Mouse (Mus musculus) CH12.LX (cell line): ENCODE data around the gene Ripply2. TPM values are rescaled to one million over a fixed set of nuclear protein-coding genes. Genes with fewer than 3 reads are reported as not detected.

Experiments used
- DNase-seq: peaks from one replicate; pipeline ENCODE4 v3.0.0-alpha.2; 2013; ENCODE audit errors: extremely low read depth
- H3K27ac ChIP-seq: 2 replicates; pipeline ENCODE4 v1.5.1; 2012; ENCODE audit warnings: low read depth, mild to moderate bottlenecking, control low read depth, moderate library complexity; ENCODE audit not compliant: insufficient read depth
- H3K27me3 ChIP-seq: replicated peaks from 2 replicates; pipeline ENCODE3; 2012; ENCODE audit warnings: inconsistent platforms
- H3K36me3 ChIP-seq, 2 experiments: replicated peaks in 1 of 2; 2 replicates each; pipeline versions ENCODE3 to v1.6.1; 2012; ENCODE audit warnings: inconsistent platforms in 1 of 2, low read length in 1 of 2, mild to moderate bottlenecking in 1 of 2, mixed read lengths in 1 of 2, moderate library complexity in 1 of 2; ENCODE audit not compliant: control insufficient read depth in 1 of 2, insufficient read depth in 1 of 2
- H3K4me1 ChIP-seq, 2 experiments: 2 replicates each; pipeline ENCODE4 v1.6.1; 2012; ENCODE audit warnings: inconsistent platforms in 1 of 2, moderate library complexity in 1 of 2; ENCODE audit not compliant: insufficient read depth in 2 of 2, control insufficient read depth in 1 of 2
- H3K4me2 ChIP-seq: 2 replicates; pipeline ENCODE4 v1.6.1; 2012; ENCODE audit warnings: low read depth, mild to moderate bottlenecking, control low read depth; ENCODE audit not compliant: poor library complexity, insufficient read depth, severe bottlenecking
- H3K4me3 ChIP-seq, 3 experiments: fragments of 150-350 bp in 1 of 3; sonication (generic) in 1 of 3; replicated peaks in 1 of 3; 2 replicates each; pipeline versions ENCODE3 to v1.5.1; 2011 to 2012; ENCODE audit warnings: low read depth in 2 of 3, low read length in 2 of 3, mild to moderate bottlenecking in 2 of 3, moderate library complexity in 2 of 3, control low read depth in 1 of 3, improper control_type of control experiment in 1 of 3, inconsistent platforms in 1 of 3, mixed read lengths in 1 of 3; ENCODE audit not compliant: poor library complexity in 1 of 3
- H3K79me2 ChIP-seq: replicated peaks from 2 replicates; pipeline ENCODE4 v1.6.1; 2012; ENCODE audit warnings: mild to moderate bottlenecking, moderate library complexity; ENCODE audit not compliant: control insufficient read depth, poor library complexity, insufficient read depth, severe bottlenecking; ENCODE audit errors: extremely low read depth
- H3K9ac ChIP-seq: 2 replicates; pipeline ENCODE4 v1.6.1; 2012; ENCODE audit warnings: low read depth, mild to moderate bottlenecking, control low read depth, moderate library complexity; ENCODE audit not compliant: insufficient read depth
- H3K9me3 ChIP-seq: replicated peaks from 2 replicates; pipeline ENCODE3; 2012; ENCODE audit warnings: low read length, inconsistent platforms, mixed read lengths
- BHLHE40 ChIP-seq: IDR thresholded peaks from 2 replicates; pipeline ENCODE4 v1.6.1; 2011; ENCODE audit warnings: mild to moderate bottlenecking, low read depth, low read length, improper control_type of control experiment
- CHD2 ChIP-seq: IDR thresholded peaks from 2 replicates; pipeline ENCODE4 v1.6.1; 2011; ENCODE audit warnings: low read length, improper control_type of control experiment
- CTCF ChIP-seq, 2 experiments: IDR thresholded peaks in 1 of 2; conservative IDR thresholded peaks in 1 of 2; 2 replicates each; pipeline ENCODE4 v1.5.1; 2011 to 2012; ENCODE audit warnings: low read depth in 2 of 2, low read length in 2 of 2, improper control_type of control experiment in 1 of 2, inconsistent platforms in 1 of 2, mild to moderate bottlenecking in 1 of 2, moderate library complexity in 1 of 2
- E2F4 ChIP-seq: IDR thresholded peaks from 2 replicates; pipeline ENCODE4 v1.6.1; 2011; ENCODE audit warnings: low read depth, low read length, improper control_type of control experiment; ENCODE audit not compliant: insufficient replicate concordance
- ETS1 ChIP-seq: conservative IDR thresholded peaks from 2 replicates; pipeline ENCODE4 v1.6.1; 2012; ENCODE audit warnings: low read depth, mild to moderate bottlenecking, inconsistent platforms, low read length, improper control_type of control experiment, moderate library complexity
- JUN ChIP-seq: IDR thresholded peaks from 2 replicates; pipeline ENCODE4 v1.6.1; 2011; ENCODE audit warnings: low read depth, mild to moderate bottlenecking, low read length, improper control_type of control experiment, moderate library complexity; ENCODE audit not compliant: insufficient read depth
- JUND ChIP-seq: conservative IDR thresholded peaks from 2 replicates; pipeline ENCODE4 v1.6.1; 2011; ENCODE audit warnings: low read depth, low read length, improper control_type of control experiment
- MAFK ChIP-seq: IDR thresholded peaks from 2 replicates; pipeline ENCODE4 v1.6.1; 2011; ENCODE audit warnings: low read length, improper control_type of control experiment; ENCODE audit not compliant: insufficient replicate concordance
- MAX ChIP-seq: IDR thresholded peaks from 2 replicates; pipeline ENCODE4 v1.6.1; 2011; ENCODE audit warnings: low read length, improper control_type of control experiment
- MYC ChIP-seq: IDR thresholded peaks from 2 replicates; pipeline ENCODE4 v1.6.1; 2011; ENCODE audit warnings: low read depth, mild to moderate bottlenecking, improper control_type of control experiment, low read length
- NRF1 ChIP-seq: IDR thresholded peaks from 2 replicates; pipeline ENCODE4 v1.6.1; 2014; ENCODE audit warnings: low read depth, mild to moderate bottlenecking, inconsistent platforms, low read length, improper control_type of control experiment, moderate library complexity
- POLR2A ChIP-seq: IDR thresholded peaks from 2 replicates; pipeline ENCODE4 v1.6.1; 2011; ENCODE audit warnings: low read depth, mild to moderate bottlenecking, improper control_type of control experiment, low read length
- SMC3 ChIP-seq: IDR thresholded peaks from 2 replicates; pipeline ENCODE4 v1.6.1; 2011; ENCODE audit warnings: low read depth, low read length, improper control_type of control experiment
- TCF12 ChIP-seq: IDR thresholded peaks from 2 replicates; pipeline ENCODE4 v1.6.1; 2014; ENCODE audit warnings: low read depth, mild to moderate bottlenecking, inconsistent platforms, low read length, improper control_type of control experiment
- UBTF ChIP-seq: IDR thresholded peaks from 2 replicates; pipeline ENCODE4 v1.6.1; 2012; ENCODE audit warnings: low read depth, mild to moderate bottlenecking, inconsistent platforms, low read length, improper control_type of control experiment, moderate library complexity
- ZC3H11A ChIP-seq: IDR thresholded peaks from 2 replicates; pipeline ENCODE4 v1.6.1; 2012; ENCODE audit warnings: low read depth, mild to moderate bottlenecking, inconsistent platforms, low read length, improper control_type of control experiment
- ZKSCAN1 ChIP-seq: IDR thresholded peaks from 2 replicates; pipeline ENCODE4 v1.6.1; 2012; ENCODE audit warnings: low read depth, inconsistent platforms, low read length, improper control_type of control experiment, borderline replicate concordance
- ZMIZ1 ChIP-seq: IDR thresholded peaks from 2 replicates; pipeline ENCODE4 v1.6.1; 2012; ENCODE audit warnings: low read depth, mild to moderate bottlenecking, inconsistent platforms, low read length, improper control_type of control experiment
- dilution Hi-C: fragments of 300-500 bp; cut with MboI; formaldehyde crosslinking; loops from 2 replicates; pipeline ENCODE4 v1.14.3; 2020; ENCODE audit warnings: low sequenced_read_pairs; ENCODE audit not compliant: extremely low pct_unique_long_range_greater_than_20kb, extremely low pct_ligation_motif_present
- in situ Hi-C: fragments of 300-500 bp; cut with MboI; formaldehyde crosslinking; loops from 3 replicates; pipeline ENCODE4 v1.14.3; 2019; ENCODE audit warnings: low sequenced_read_pairs, low pct_ligation_motif_present, low pct_unique_long_range_greater_than_20kb, mixed read lengths
- polyA plus RNA-seq: library from polyadenylated mRNA; unstranded; fragments of >175 nt; gene quantifications from 2 replicates; pipeline ENCODE4 v1.2.1, GENCODE M21; 2012; ENCODE audit warnings: low read depth; ENCODE audit not compliant: insufficient read length
- total RNA-seq, 2 experiments: library from RNA; depleted of rRNA; stranded (reverse); fragments of 300-350 nt in 1 of 2; fragments of >200 nt in 1 of 2; gene quantifications; 2 replicates each; pipeline ENCODE4 v1.2.3; 2012 to 2014

The Ripply2 gene
- total and polyA plus RNA-seq, 3 experiments, result not detected

DNA sequence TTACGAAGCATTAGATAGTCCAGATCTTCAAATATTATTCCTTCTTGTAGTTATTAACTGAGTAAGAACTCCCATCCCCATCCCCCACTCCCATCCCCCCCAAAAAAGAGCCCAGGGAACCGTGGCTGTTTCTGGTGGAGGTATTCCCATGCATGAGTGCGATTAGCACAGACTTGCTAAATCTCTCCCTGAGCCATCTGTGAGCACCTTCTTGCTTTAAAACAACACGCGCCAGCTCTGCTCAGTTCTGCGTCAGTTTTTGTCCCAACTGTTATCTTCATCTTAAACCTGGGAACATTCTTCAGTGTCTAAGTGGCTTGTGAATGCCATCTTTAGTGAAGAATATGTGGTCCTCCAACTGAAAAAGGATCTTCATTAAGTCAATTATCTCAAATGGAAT is 6.8 kb upstream of the Ripply2 start:
- dilution Hi-C loops, result no loop called here
- no peaks in the 10 kb centered on the region for H3K27me3 ChIP-seq
- H3K4me1 ChIP-seq, result peaks cover 0 to 6% of the 10 kb centered on the region in 2 experiments; a peak in 2 of 4 replicates
- no peak overlapping the region for H3K4me3 ChIP-seq
- TF ChIP-seq ETS1 (no peak), ZMIZ1 (no peak), CHD2 (no peak), ZKSCAN1 (no peak), JUND (no peak), UBTF (no peak), ZC3H11A (no peak)
- TF ChIP-seq, all 38 proteins: peak for 0
- no peaks in the 10 kb centered on the region for H3K9me3 ChIP-seq
- H3K36me3 ChIP-seq, result no peaks in the 10 kb centered on the region
- H3K4me2 ChIP-seq, result no peak overlapping the region
- H3K27ac ChIP-seq, result no peak overlapping the region
- DNase-seq, result no peak
- in situ Hi-C loops, result no loop called here
- H3K79me2 ChIP-seq, result no peaks in the 10 kb centered on the region
- no peak overlapping the region for H3K9ac ChIP-seq

DNA sequence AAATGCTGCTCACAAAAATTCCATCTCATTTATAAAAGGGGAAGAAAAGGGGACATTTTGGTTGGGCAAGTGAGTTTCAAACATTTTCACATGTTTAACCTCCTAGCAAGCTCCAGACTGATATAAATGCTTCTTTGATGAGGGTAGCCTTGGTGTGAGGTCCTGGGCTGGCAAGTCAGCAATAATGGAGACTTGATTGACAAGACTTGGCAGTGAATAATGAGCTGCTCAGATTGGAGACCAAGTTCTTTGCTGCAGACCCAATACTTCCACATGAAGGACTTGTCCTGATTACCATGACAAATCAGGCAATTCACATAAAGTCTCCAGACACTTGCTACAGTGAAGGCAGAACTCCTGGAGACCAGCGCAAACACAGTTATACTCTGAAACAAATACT is 6.4 kb upstream of the Ripply2 start:
- no peak overlapping the region for H3K4me2 ChIP-seq
- H3K4me1 ChIP-seq, result peaks cover 0 to 6% of the 10 kb centered on the region in 2 experiments; a peak in 2 of 4 replicates
- no peak overlapping the region for H3K9ac ChIP-seq
- no peak for DNase-seq
- H3K27ac ChIP-seq, result no peak overlapping the region
- H3K9me3 ChIP-seq, result no peaks in the 10 kb centered on the region
- no peaks in the 10 kb centered on the region for H3K79me2 ChIP-seq
- H3K4me3 ChIP-seq, result no peak overlapping the region
- no peaks in the 10 kb centered on the region for H3K27me3 ChIP-seq
- H3K36me3 ChIP-seq, result no peaks in the 10 kb centered on the region
- dilution Hi-C loops (no loop called here), in situ Hi-C loops (no loop called here)
- TF ChIP-seq NRF1, result no peak
- TF ChIP-seq JUN, result no peak
- TF ChIP-seq CHD2, result no peak
- TF ChIP-seq MAX, result no peak
- no peak for TF ChIP-seq BHLHE40
- TF ChIP-seq SMC3, result no peak
- TF ChIP-seq TCF12, result no peak
- no peak for TF ChIP-seq UBTF
- TF ChIP-seq CTCF (conservative IDR thresholded peaks at IDR 0.05 in 1 of 2, IDR thresholded peaks at IDR 0.05 in 1 of 2; ENCODE audit: low read depth in 2 of 2, low read length in 2 of 2), result no peak
- no peak for TF ChIP-seq MAFK
- TF ChIP-seq, all 38 proteins: peak for 0

DNA sequence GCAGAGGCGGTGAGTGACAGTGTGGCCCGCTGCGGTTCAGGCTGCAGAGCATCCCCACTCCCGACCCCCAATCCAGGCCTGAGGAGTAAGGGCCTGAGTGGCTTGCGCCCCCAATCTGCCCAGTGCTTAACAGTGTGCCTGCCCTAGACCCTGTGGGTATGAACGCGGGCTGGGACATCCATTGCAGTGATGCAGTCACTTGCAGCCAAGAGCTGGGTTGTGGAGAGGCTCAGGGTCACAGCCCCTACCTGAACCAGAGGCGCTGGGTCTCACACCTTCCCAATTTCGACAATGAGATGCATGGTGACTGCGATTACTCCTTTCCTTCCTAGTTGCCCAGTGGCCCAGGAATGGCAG is 579 bp downstream of the Ripply2 start:
- TF ChIP-seq POLR2A (no peak), E2F4 (no peak), MYC (no peak)
- TF ChIP-seq, all 38 proteins: peak for 0
- in situ Hi-C loops (no loop called here), dilution Hi-C loops (no loop called here)
- Histone ChIP-seq H3K36me3 (no peaks in the 10 kb centered on the region), H3K9me3 (no peaks in the 10 kb centered on the region), H3K79me2 (no peaks in the 10 kb centered on the region), H3K4me3 (no peak overlapping the region), H3K9ac (no peak overlapping the region), H3K4me2 (no peak overlapping the region), H3K4me1 (peaks cover 0 to 1% of the 10 kb centered on the region in 2 experiments; a peak in 1 of 4 replicates), H3K27me3 (peaks cover 2% of the 10 kb centered on the region), H3K27ac (no peak overlapping the region)
- DNase-seq, result no peak
